Mouse (Mus musculus): ENCODE results near the gene Qpct. TPM values are rescaled to one million over a fixed set of nuclear protein-coding genes. Genes with fewer than 3 reads are reported as not detected.

The Qpct gene
- polyA plus RNA-seq, 1 experiment from 2014 or later, result 23.9 TPM

DNA sequence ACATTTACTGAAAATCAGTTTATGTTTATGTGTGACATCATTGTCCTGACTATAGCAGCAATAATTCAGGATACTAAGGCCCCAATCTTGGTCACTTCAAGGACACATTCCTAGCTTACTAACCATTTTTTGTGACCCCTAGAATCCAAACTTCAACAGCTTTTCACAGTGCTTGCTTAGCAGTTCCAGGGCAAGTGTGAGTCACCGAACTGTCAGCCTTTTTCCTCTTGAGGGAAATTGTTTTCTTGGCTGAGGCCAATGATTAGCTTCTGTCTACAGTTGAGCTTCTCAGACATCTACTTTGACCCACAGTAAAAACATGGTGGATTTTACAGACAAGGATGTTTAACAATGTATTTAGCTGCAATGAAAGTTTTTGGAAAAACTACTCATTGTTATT, 12.5 kb downstream of the Qpct start:
- no peaks in the 10 kb centered on the region for H3K27me3 ChIP-seq (replicated peaks; ENCODE audit: control insufficient read depth, insufficient read depth, low read length)
- ATAC-seq, result no peak
- no peaks in the 10 kb centered on the region for H3K4me1 ChIP-seq (replicated peaks; ENCODE audit: control insufficient read depth, insufficient read depth, low read length)
- no peaks in the 10 kb centered on the region for H3K36me3 ChIP-seq (ENCODE audit: control insufficient read depth, insufficient read depth)
- H3K4me2 ChIP-seq (replicated peaks; ENCODE audit: low read depth), result no peak overlapping the region
- WGBS, result 53% methylated on average over 1 of the region's 1 CpGs
- no peak overlapping the region for H3K9ac ChIP-seq (ENCODE audit: low read depth, low read length)
- no peak overlapping the region for H3K4me3 ChIP-seq (ENCODE audit: low read depth, low read length)
- TF ChIP-seq CTCF (IDR thresholded peaks at IDR 0.05; ENCODE audit: low read depth), result no peak
- H3K9me3 ChIP-seq (ENCODE audit: control insufficient read depth), result no peaks in the 10 kb centered on the region
- no peak overlapping the region for H3K27ac ChIP-seq (ENCODE audit: low read depth, low read length)

DNA sequence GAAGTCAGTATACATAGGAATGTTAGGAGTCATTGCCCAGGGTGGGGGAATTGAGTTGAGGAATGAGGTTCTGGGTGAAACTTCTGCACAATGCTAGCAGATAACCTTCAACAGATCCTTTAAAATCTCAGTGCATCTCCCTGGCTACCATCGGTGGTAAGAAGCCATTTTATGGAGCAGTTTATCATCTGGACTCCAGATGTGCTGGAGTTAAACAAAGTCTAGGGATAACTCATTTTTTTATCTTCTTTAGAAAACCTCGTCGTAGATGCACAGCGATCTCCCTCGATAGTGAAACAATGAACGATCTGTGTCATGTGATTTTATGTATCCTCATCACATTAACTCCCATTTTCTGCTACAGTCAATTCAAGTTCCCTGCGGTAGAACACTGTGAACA, 16.9 kb downstream of the Qpct start:
- Histone ChIP-seq H3K4me3 (ENCODE audit: low read depth, low read length) (no peak overlapping the region), H3K4me2 (replicated peaks; ENCODE audit: low read depth) (no peak overlapping the region; the same call in 1 of the 2 replicates), H3K9ac (ENCODE audit: low read depth, low read length) (no peak overlapping the region), H3K4me1 (replicated peaks; ENCODE audit: control insufficient read depth, insufficient read depth, low read length) (no peaks in the 10 kb centered on the region), H3K27me3 (replicated peaks; ENCODE audit: control insufficient read depth, insufficient read depth, low read length) (no peaks in the 10 kb centered on the region), H3K36me3 (ENCODE audit: control insufficient read depth, insufficient read depth) (no peaks in the 10 kb centered on the region), H3K9me3 (ENCODE audit: control insufficient read depth) (no peaks in the 10 kb centered on the region), H3K27ac (ENCODE audit: low read depth, low read length) (no peak overlapping the region)
- no peak for TF ChIP-seq CTCF (IDR thresholded peaks at IDR 0.05; ENCODE audit: low read depth)
- 56% methylated on average over 7 of the region's 7 CpGs for WGBS
- ATAC-seq, result no peak

DNA sequence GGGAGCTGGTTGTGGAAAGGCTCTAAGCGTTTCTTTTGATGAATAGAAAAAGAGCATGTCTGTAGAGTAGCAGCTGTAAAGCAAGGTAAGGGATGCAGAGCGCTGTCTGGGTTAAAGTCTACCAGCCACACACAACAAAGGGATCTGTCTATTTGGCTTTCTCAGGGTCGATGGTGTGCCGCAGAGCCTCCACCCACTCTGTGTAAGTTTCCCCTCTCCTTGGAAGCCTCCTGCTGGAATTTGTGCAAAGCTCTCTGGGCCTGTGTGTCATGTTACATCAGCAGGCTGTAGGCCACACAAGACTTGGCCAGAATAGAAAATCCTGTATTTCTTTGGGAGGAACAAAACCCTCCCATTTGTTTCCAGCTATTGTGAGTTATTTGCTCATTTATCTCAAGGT, 17.3 kb downstream of the Qpct start:
- H3K9me3 ChIP-seq (ENCODE audit: control insufficient read depth), result no peaks in the 10 kb centered on the region
- H3K4me2 ChIP-seq (replicated peaks; ENCODE audit: low read depth), result no peak overlapping the region
- H3K27ac ChIP-seq (ENCODE audit: low read depth, low read length), result no peak overlapping the region
- peak; percentile 28 for TF ChIP-seq CTCF (IDR thresholded peaks at IDR 0.05; ENCODE audit: low read depth)
- no peaks in the 10 kb centered on the region for H3K36me3 ChIP-seq (ENCODE audit: control insufficient read depth, insufficient read depth)
- no peak overlapping the region for H3K9ac ChIP-seq (ENCODE audit: low read depth, low read length)
- no peaks in the 10 kb centered on the region for H3K27me3 ChIP-seq (replicated peaks; ENCODE audit: control insufficient read depth, insufficient read depth, low read length)
- 35% methylated on average over 4 of the region's 4 CpGs for WGBS
- H3K4me1 ChIP-seq (replicated peaks; ENCODE audit: control insufficient read depth, insufficient read depth, low read length), result no peaks in the 10 kb centered on the region
- no peak overlapping the region for H3K4me3 ChIP-seq (ENCODE audit: low read depth, low read length)
- ATAC-seq, result no peak

DNA sequence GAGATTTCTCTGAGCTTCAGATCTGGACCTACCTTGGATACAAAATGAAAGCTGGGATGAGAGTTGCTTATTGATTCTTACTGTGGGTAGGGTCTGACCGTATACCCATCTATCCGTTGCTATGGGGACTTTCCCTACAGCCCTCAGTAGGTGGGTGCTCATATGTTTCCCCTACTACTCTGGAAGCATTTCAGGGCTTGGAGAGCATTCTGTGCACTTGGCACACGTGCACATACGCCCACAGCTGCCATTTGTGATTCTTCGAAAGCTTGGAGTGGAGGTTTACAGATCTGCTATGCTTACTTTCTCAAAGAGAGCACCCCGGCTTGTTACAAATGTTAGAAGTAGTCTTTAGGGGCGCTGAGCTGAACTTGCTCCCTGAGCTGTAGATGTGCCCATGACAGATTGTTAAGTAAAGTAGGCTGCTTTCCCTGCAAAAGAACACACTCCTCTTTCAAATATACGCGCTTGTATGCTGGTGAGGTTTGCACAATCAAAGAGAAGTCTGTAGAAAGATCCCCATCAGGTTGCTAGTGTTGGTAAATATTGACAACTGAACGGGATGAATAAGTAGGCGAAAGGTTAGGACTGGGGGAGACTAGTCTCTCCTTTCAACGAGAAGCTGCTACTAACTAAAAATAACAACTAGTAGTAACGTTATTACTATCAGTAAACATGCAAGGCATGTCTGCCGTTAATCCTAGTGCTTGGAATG, 18.2 kb downstream of the Qpct start:
- no peak overlapping the region for H3K4me3 ChIP-seq (ENCODE audit: low read depth, low read length)
- H3K27me3 ChIP-seq (replicated peaks; ENCODE audit: control insufficient read depth, insufficient read depth, low read length), result no peaks in the 10 kb centered on the region
- TF ChIP-seq CTCF (IDR thresholded peaks at IDR 0.05; ENCODE audit: low read depth), result no peak
- H3K4me2 ChIP-seq (replicated peaks; ENCODE audit: low read depth), result no peak overlapping the region
- 75% methylated on average over 14 of the region's 14 CpGs for WGBS
- no peaks in the 10 kb centered on the region for H3K36me3 ChIP-seq (ENCODE audit: control insufficient read depth, insufficient read depth)
- no peaks in the 10 kb centered on the region for H3K4me1 ChIP-seq (replicated peaks; ENCODE audit: control insufficient read depth, insufficient read depth, low read length)
- no peak overlapping the region for H3K9ac ChIP-seq (ENCODE audit: low read depth, low read length)
- no peak overlapping the region for H3K27ac ChIP-seq (ENCODE audit: low read depth, low read length)
- ATAC-seq, result no peak
- H3K9me3 ChIP-seq (ENCODE audit: control insufficient read depth), result no peaks in the 10 kb centered on the region

DNA sequence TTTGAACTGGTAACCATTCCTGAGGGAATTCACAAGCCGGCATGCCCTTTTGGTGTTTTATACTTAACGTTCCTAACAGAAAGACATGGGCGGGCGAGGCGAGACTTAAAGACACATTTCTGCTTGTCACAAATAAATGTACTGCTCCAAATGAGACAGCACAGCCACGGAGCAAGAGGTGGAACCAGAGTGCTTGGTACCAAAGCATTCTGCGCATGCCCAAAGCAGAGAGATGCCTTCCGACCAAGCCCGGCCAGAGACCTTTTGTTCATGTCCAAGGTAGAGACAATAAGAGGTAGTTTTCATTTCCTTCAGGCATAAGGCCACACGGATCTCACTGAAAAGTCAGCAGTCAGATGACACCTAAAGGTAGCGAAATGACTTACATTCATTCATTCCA, 20.2 kb downstream of the Qpct start:
- Histone ChIP-seq H3K9me3 (ENCODE audit: control insufficient read depth) (no peaks in the 10 kb centered on the region), H3K27me3 (replicated peaks; ENCODE audit: control insufficient read depth, insufficient read depth, low read length) (no peaks in the 10 kb centered on the region), H3K4me1 (replicated peaks; ENCODE audit: control insufficient read depth, insufficient read depth, low read length) (no peaks in the 10 kb centered on the region), H3K4me2 (replicated peaks; ENCODE audit: low read depth) (no peak overlapping the region), H3K36me3 (ENCODE audit: control insufficient read depth, insufficient read depth) (no peaks in the 10 kb centered on the region), H3K27ac (ENCODE audit: low read depth, low read length) (no peak overlapping the region), H3K4me3 (ENCODE audit: low read depth, low read length) (no peak overlapping the region), H3K9ac (ENCODE audit: low read depth, low read length) (no peak overlapping the region)
- no peak for TF ChIP-seq CTCF (IDR thresholded peaks at IDR 0.05; ENCODE audit: low read depth)
- no peak for ATAC-seq
- WGBS, result 87% methylated on average over 11 of the region's 11 CpGs

GRCm38 (mm10) chr17:79076974-79077847, 25.5 kb downstream of the Qpct start:
- no peak overlapping the region for H3K9ac ChIP-seq (ENCODE audit: low read depth, low read length)
- no peaks in the 10 kb centered on the region for H3K9me3 ChIP-seq (ENCODE audit: control insufficient read depth)
- no peaks in the 10 kb centered on the region for H3K27me3 ChIP-seq (replicated peaks; ENCODE audit: control insufficient read depth, insufficient read depth, low read length)
- no peaks in the 10 kb centered on the region for H3K36me3 ChIP-seq (ENCODE audit: control insufficient read depth, insufficient read depth)
- ATAC-seq, result no peak; the same call in 1 of the 2 replicates
- H3K4me3 ChIP-seq (ENCODE audit: low read depth, low read length), result no peak overlapping the region
- H3K4me1 ChIP-seq (replicated peaks; ENCODE audit: control insufficient read depth, insufficient read depth, low read length), result no peaks in the 10 kb centered on the region
- TF ChIP-seq CTCF (IDR thresholded peaks at IDR 0.05; ENCODE audit: low read depth), result no peak
- no peak overlapping the region; the same call in 1 of the 2 replicates for H3K27ac ChIP-seq (ENCODE audit: low read depth, low read length)
- no peak overlapping the region for H3K4me2 ChIP-seq (replicated peaks; ENCODE audit: low read depth)
- WGBS, result 60% methylated on average over 8 of the region's 8 CpGs

Data from intestine, postnatal 0 days (tissue).